8 mouse cellular contexts compared by ENCODE assay signal in genomic region chr5:125111137-125111536, GRCm38 (mm10).
A peak's percentile ranks its signal among the peaks of the same experiment; 100 is the strongest.
DNase-seq lines count a peak whose midpoint lies in the region; ATAC-seq and TF ChIP-seq lines count a peak whose summit lies in the region.

No protein-coding gene starts in this region.

- H3K27me3 ChIP-seq in forebrain, embryonic 11.5 days (ENCODE audit: control insufficient read depth, insufficient read depth, low read length) = no peaks in the 10 kb centered on the region
- H3K27me3 ChIP-seq in limb, embryonic 15.5 days = no peaks in the 10 kb centered on the region
- no peaks in the 10 kb centered on the region for H3K27me3 ChIP-seq in liver, embryonic 11.5 days (replicated peaks; ENCODE audit: control insufficient read depth, insufficient read depth, low read length)

- TF ChIP-seq POLR2A in olfactory bulb, adult 2 months (IDR thresholded peaks at IDR 0.05; ENCODE audit: insufficient read depth, low read depth, low read length) = no peak

- DNase-seq in adrenal gland, postnatal 14 days = peak; percentile 71
- DNase-seq in adrenal gland, adult 8-10 months = no peak
- DNase-seq in 3T3-L1 (ENCODE audit: low read depth, low spot score) = peak; percentile 53
- DNase-seq in forebrain, embryonic 11.5 days (ENCODE audit: low spot score) = no peak
- DNase-seq in heart, postnatal 14 days = peak; percentile 76 to 78
- DNase-seq in liver, embryonic 11.5 days (ENCODE audit: low spot score) = no peak

- peaks cover 3% of the 10 kb centered on the region; the same call in 1 of the 2 replicates for H3K4me1 ChIP-seq in forebrain, embryonic 11.5 days (replicated peaks; ENCODE audit: control insufficient read depth, insufficient read depth, low read length)
- peaks cover 64% of the 10 kb centered on the region for H3K4me1 ChIP-seq in limb, embryonic 15.5 days
- peaks cover 55% of the 10 kb centered on the region for H3K4me1 ChIP-seq in olfactory bulb, adult 2 months (ENCODE audit: control insufficient read depth, insufficient read depth, low read length)
- peaks cover 9% of the 10 kb centered on the region for H3K4me1 ChIP-seq in liver, embryonic 11.5 days (replicated peaks; ENCODE audit: control insufficient read depth, insufficient read depth, low read length)

- no peak overlapping the region for H3K4me3 ChIP-seq in forebrain, embryonic 11.5 days (ENCODE audit: low read depth, low read length)
- H3K4me3 ChIP-seq in limb, embryonic 15.5 days = no peak overlapping the region
- H3K4me3 ChIP-seq in olfactory bulb, adult 2 months (ENCODE audit: insufficient read depth, low read depth, low read length) = no peak overlapping the region
- H3K4me3 ChIP-seq in liver, embryonic 11.5 days (ENCODE audit: low read depth, low read length) = no peak overlapping the region

- H3K27ac ChIP-seq in forebrain, embryonic 11.5 days (ENCODE audit: low read depth, low read length) = no peak overlapping the region
- peak overlapping the region; percentile 85; the same call in 1 of the 2 replicates for H3K27ac ChIP-seq in limb, embryonic 15.5 days
- H3K27ac ChIP-seq in olfactory bulb, adult 2 months (ENCODE audit: insufficient read depth, low read depth, low read length) = peak overlapping the region; percentile 88
- no peak overlapping the region for H3K27ac ChIP-seq in liver, embryonic 11.5 days (ENCODE audit: low read depth, low read length)

- H3K9ac ChIP-seq in forebrain, embryonic 11.5 days (ENCODE audit: low read length) = no peak overlapping the region
- no peak overlapping the region for H3K9ac ChIP-seq in limb, embryonic 15.5 days
- H3K9ac ChIP-seq in liver, embryonic 11.5 days (ENCODE audit: low read depth, low read length) = no peak overlapping the region

- 59% methylated on average over 6 of the region's 6 CpGs for WGBS in forebrain, embryonic 11.5 days
- 42% methylated on average over 6 of the region's 6 CpGs for WGBS in limb, embryonic 15.5 days
- WGBS in olfactory bulb, adult 2 months = 31% methylated on average over 6 of the region's 6 CpGs
- 70% methylated on average over 6 of the region's 6 CpGs for WGBS in liver, embryonic 11.5 days

- no peak overlapping the region for H3K4me2 ChIP-seq in forebrain, embryonic 11.5 days (ENCODE audit: low read depth, low read length, severe bottlenecking)
- no peak overlapping the region for H3K4me2 ChIP-seq in limb, embryonic 15.5 days
- no peak overlapping the region for H3K4me2 ChIP-seq in liver, embryonic 11.5 days

- no peak for TF ChIP-seq CTCF in olfactory bulb, adult 2 months (IDR thresholded peaks at IDR 0.05; ENCODE audit: insufficient read depth, low read depth, low read length)

- peak; percentile 50 for ATAC-seq in forebrain, embryonic 11.5 days (replicated peaks; ENCODE audit: low FRiP score)
- ATAC-seq in limb, embryonic 15.5 days (ENCODE audit: insufficient number of reproducible peaks, low FRiP score, low TSS enrichment, low read depth) = 0 out of 2 replicates have a peak, but pooled peaks have one; percentile 37
- ATAC-seq in liver, embryonic 11.5 days (replicated peaks; ENCODE audit: low FRiP score) = no peak

- no peaks in the 10 kb centered on the region for H3K9me3 ChIP-seq in forebrain, embryonic 11.5 days (ENCODE audit: control insufficient read depth, low read length)
- no peaks in the 10 kb centered on the region for H3K9me3 ChIP-seq in limb, embryonic 15.5 days
- H3K9me3 ChIP-seq in liver, embryonic 11.5 days (ENCODE audit: control insufficient read depth, low read length) = no peaks in the 10 kb centered on the region

- intact Hi-C loops in heart, postnatal 14 days (cut with DNase I) = no loop called here

- peaks cover 12% of the 10 kb centered on the region for H3K36me3 ChIP-seq in forebrain, embryonic 11.5 days (ENCODE audit: control insufficient read depth, insufficient read depth, low read length)
- peaks cover 50% of the 10 kb centered on the region for H3K36me3 ChIP-seq in limb, embryonic 15.5 days
- peaks cover 26% of the 10 kb centered on the region for H3K36me3 ChIP-seq in liver, embryonic 11.5 days (ENCODE audit: control insufficient read depth, insufficient read depth, low read length)

Comparison
In these comparisons a context has a peak if more than half of its experiments do, and no peak if none do; other contexts are left out.
1. DNase-seq: peak in adrenal gland, postnatal 14 days (single experiment), 3T3-L1 (single experiment) and heart, postnatal 14 days (2 of 2); none in adrenal gland, adult 8-10 months (single experiment), forebrain, embryonic 11.5 days (single experiment) and liver, embryonic 11.5 days (single experiment).
2. H3K27ac ChIP-seq: peak in limb, embryonic 15.5 days (single experiment) and olfactory bulb, adult 2 months (single experiment); none in forebrain, embryonic 11.5 days (single experiment) and liver, embryonic 11.5 days (single experiment).